Mouse (Mus musculus) A20 (cell line): ENCODE measurements around the gene Mrps36.
"Not testable (repeated sequence)": the region's sequence is repeated elsewhere in the genome, so short reads cannot be mapped to it uniquely, and the experiment has no call there.

Experiments
- DNase-seq: peaks from one replicate; pipeline ENCODE4 v3.0.0-alpha.2; 2011; ENCODE audit warnings: low read depth, low spot score

Gene Mrps36

GRCm38 (mm10) chr13:100732756-100733155 is 11.7 kb downstream of the Mrps36 start:
- no peak for DNase-seq

GRCm38 (mm10) chr13:100731462-100732046 is 12.9 kb downstream of the Mrps36 start:
- not testable (repeated sequence) for DNase-seq

- peak; percentile 97 for DNase-seq
These were observed 13.6 kb downstream of the Mrps36 start, which contains the start of gene Cdk7 for GRCm38 (mm10) chr13:100730861-100731176. TSS of gene Cdk7 (minus strand) at chr13:100730939.

GRCm38 (mm10) chr13:100730153-100730860 is 14.2 kb downstream of the Mrps36 start:
- no peak for DNase-seq

GRCm38 (mm10) chr13:100728530-100728929 is 15.9 kb downstream of the Mrps36 start:
- not testable (repeated sequence) for DNase-seq

GRCm38 (mm10) chr13:100728086-100728485 is 16.4 kb downstream of the Mrps36 start:
- DNase-seq, result no peak

- no peak for DNase-seq
These were observed 19.3 kb downstream of the Mrps36 start for GRCm38 (mm10) chr13:100725194-100725593.

GRCm38 (mm10) chr13:100724051-100724754 is 20.3 kb downstream of the Mrps36 start:
- no peak for DNase-seq

GRCm38 (mm10) chr13:100721656-100722055 is 22.8 kb downstream of the Mrps36 start:
- no peak for DNase-seq

- DNase-seq, result no peak
These were observed 29.0 kb downstream of the Mrps36 start for GRCm38 (mm10) chr13:100715467-100715866.

- DNase-seq, result no peak
These were observed 38.3 kb downstream of the Mrps36 start for GRCm38 (mm10) chr13:100706206-100706605.

GRCm38 (mm10) chr13:100703468-100703867 is 41.0 kb downstream of the Mrps36 start:
- DNase-seq, result peak; percentile 26

GRCm38 (mm10) chr13:100698866-100699265 is 45.6 kb downstream of the Mrps36 start:
- no peak for DNase-seq

- no peak for DNase-seq
These were observed 46.9 kb downstream of the Mrps36 start for GRCm38 (mm10) chr13:100697541-100697940.

- peak; percentile 46 for DNase-seq
These were observed 56.9 kb downstream of the Mrps36 start for GRCm38 (mm10) chr13:100687513-100687912.
